Mouse (Mus musculus) MEL (cell line): ENCODE results near the gene Cry2. TPM values are rescaled to one million over a fixed set of nuclear protein-coding genes. Genes with fewer than 3 reads are reported as not detected.

Experiments used
- BHLHE40 ChIP-seq: IDR thresholded peaks from 2 replicates; pipeline ENCODE4 v1.6.1; 2012; ENCODE audit warnings: low read depth, mild to moderate bottlenecking, inconsistent platforms, low read length, improper control_type of control experiment, borderline replicate concordance
- CHD1 ChIP-seq: IDR thresholded peaks from 2 replicates; pipeline ENCODE4 v1.6.1; 2012; ENCODE audit warnings: low read depth, mild to moderate bottlenecking, inconsistent platforms, low read length, improper control_type of control experiment
- ELF1 ChIP-seq: IDR thresholded peaks from 2 replicates; pipeline ENCODE4 v1.6.1; 2014; ENCODE audit warnings: low read depth, mild to moderate bottlenecking, inconsistent platforms, low read length, improper control_type of control experiment, moderate library complexity
- ETS1 ChIP-seq: IDR thresholded peaks from 2 replicates; pipeline ENCODE4 v1.6.1; 2012; ENCODE audit warnings: low read depth, mild to moderate bottlenecking, inconsistent platforms, low read length, improper control_type of control experiment, moderate library complexity
- HCFC1 ChIP-seq: IDR thresholded peaks from 2 replicates; pipeline ENCODE4 v1.6.1; 2012; ENCODE audit warnings: low read depth, mild to moderate bottlenecking, inconsistent platforms, low read length, improper control_type of control experiment, moderate library complexity
- JUND ChIP-seq: IDR thresholded peaks from 2 replicates; pipeline ENCODE4 v1.6.1; 2011; ENCODE audit warnings: low read depth, mild to moderate bottlenecking, improper control_type of control experiment, low read length
- KAT2A ChIP-seq: conservative IDR thresholded peaks from 2 replicates; pipeline ENCODE4 v1.6.1; 2012; ENCODE audit warnings: low read depth, low read length, improper control_type of control experiment, inconsistent platforms
- MAFK ChIP-seq: IDR thresholded peaks from 2 replicates; pipeline ENCODE4 v1.6.1; 2011; ENCODE audit warnings: low read depth, mild to moderate bottlenecking, low read length, improper control_type of control experiment, borderline replicate concordance
- MAX ChIP-seq: IDR thresholded peaks from 2 replicates; pipeline ENCODE4 v1.6.1; 2011; ENCODE audit warnings: low read length, improper control_type of control experiment
- MEF2A ChIP-seq: IDR thresholded peaks from 2 replicates; pipeline ENCODE4 v1.6.1; 2014; ENCODE audit warnings: low read depth, mild to moderate bottlenecking, inconsistent platforms, low read length, improper control_type of control experiment; ENCODE audit not compliant: poor library complexity, insufficient replicate concordance, severe bottlenecking; ENCODE audit errors: extremely low read depth
- MYC ChIP-seq: IDR thresholded peaks from 2 replicates; pipeline ENCODE4 v1.6.1; 2011; ENCODE audit warnings: low read depth, mild to moderate bottlenecking, low read length, improper control_type of control experiment, moderate library complexity
- NELFE ChIP-seq: IDR thresholded peaks from 2 replicates; pipeline ENCODE4 v1.6.1; 2011; ENCODE audit warnings: low read depth, low read length, improper control_type of control experiment
- NRF1 ChIP-seq: IDR thresholded peaks from 2 replicates; pipeline ENCODE4 v1.6.1; 2014; ENCODE audit warnings: low read depth, mild to moderate bottlenecking, inconsistent platforms, low read length, improper control_type of control experiment, moderate library complexity; ENCODE audit not compliant: poor library complexity, insufficient read depth, severe bottlenecking
- POLR2A ChIP-seq, 2 experiments: IDR thresholded peaks; 2 replicates each; pipeline ENCODE4 v1.6.1; 2011 to 2012; ENCODE audit warnings: low read length in 2 of 2, mild to moderate bottlenecking in 2 of 2, control low read depth in 1 of 2, improper control_type of control experiment in 1 of 2, low read depth in 1 of 2, moderate library complexity in 1 of 2; ENCODE audit not compliant: control insufficient read depth in 1 of 2, insufficient read depth in 1 of 2, poor library complexity in 1 of 2
- POLR2AphosphoS5 ChIP-seq: IDR thresholded peaks from 2 replicates; pipeline ENCODE4 v1.6.1; 2012; ENCODE audit warnings: low read depth, borderline replicate concordance, mild to moderate bottlenecking, inconsistent platforms, low read length, moderate library complexity, mixed read lengths
- RCOR1 ChIP-seq: IDR thresholded peaks from 2 replicates; pipeline ENCODE4 v1.6.1; 2012; ENCODE audit warnings: low read depth, mild to moderate bottlenecking, inconsistent platforms, low read length, improper control_type of control experiment
- SIN3A ChIP-seq: IDR thresholded peaks from 2 replicates; pipeline ENCODE4 v1.6.1; 2012; ENCODE audit warnings: low read length, improper control_type of control experiment, inconsistent platforms
- TAL1 ChIP-seq: IDR thresholded peaks from 2 replicates; pipeline ENCODE4 v1.6.1; 2012; ENCODE audit warnings: mild to moderate bottlenecking, inconsistent platforms, low read length, moderate library complexity, mixed read lengths
- TCF12 ChIP-seq: IDR thresholded peaks from 2 replicates; pipeline ENCODE4 v1.6.1; 2014; ENCODE audit warnings: low read depth, mild to moderate bottlenecking, inconsistent platforms, low read length, improper control_type of control experiment, moderate library complexity
- USF2 ChIP-seq, 2 experiments: IDR thresholded peaks; 2 replicates each; pipeline ENCODE4 v1.6.1; 2011 to 2012; ENCODE audit warnings: improper control_type of control experiment in 2 of 2, low read length in 2 of 2, borderline replicate concordance in 1 of 2, inconsistent platforms in 1 of 2, low read depth in 1 of 2, mild to moderate bottlenecking in 1 of 2; ENCODE audit not compliant: insufficient read depth in 1 of 2
- ZC3H11A ChIP-seq: IDR thresholded peaks from 2 replicates; pipeline ENCODE4 v1.6.1; 2012; ENCODE audit warnings: low read depth, mild to moderate bottlenecking, inconsistent platforms, low read length, improper control_type of control experiment
- ZMIZ1 ChIP-seq: IDR thresholded peaks from 2 replicates; pipeline ENCODE4 v1.6.1; 2012; ENCODE audit warnings: low read depth, mild to moderate bottlenecking, inconsistent platforms, low read length, improper control_type of control experiment, moderate library complexity
- ZNF384 ChIP-seq: IDR thresholded peaks from 2 replicates; pipeline ENCODE4 v1.6.1; 2012; ENCODE audit warnings: low read depth, mild to moderate bottlenecking, inconsistent platforms, low read length, improper control_type of control experiment
- polyA plus RNA-seq, 2 experiments: library from polyadenylated mRNA; stranded (reverse) in 1 of 2; unstranded in 1 of 2; fragments of >175 nt in 1 of 2; fragments of >200 nt in 1 of 2; gene quantifications; 2 replicates each; pipeline versions ENCODE4 v1.2.1 to v1.2.4; 2012; ENCODE audit warnings: low replicate concordance in 2 of 2, low read depth in 1 of 2; ENCODE audit not compliant: insufficient read length in 2 of 2, insufficient read depth in 1 of 2, missing spikeins in 1 of 2
- total RNA-seq: library from RNA; depleted of rRNA; stranded (reverse); fragments of 300-350 nt; gene quantifications from 2 replicates; pipeline ENCODE4 v1.2.3, GENCODE M21; 2012

Cry2 gene
- total and polyA plus RNA-seq, 3 experiments: 13.3 to 36.2 TPM; not detected in 1

- TF ChIP-seq SIN3A (peak; percentile 84), HCFC1 (peak; percentile 51; the same call in 1 of the 2 replicates), ETS1 (peak; percentile 75), KAT2A (no peak), CHD1 (no peak), MAFK (no peak), POLR2AphosphoS5 (no peak), ZNF384 (no peak; the same call in 1 of the 2 replicates), USF2 (IDR thresholded peaks at IDR 0.05; ENCODE audit: borderline replicate concordance in 1 of 2, insufficient read depth in 1 of 2, low read depth in 1 of 2, low read length in 2 of 2) (no peak), NELFE (no peak; the same call in 1 of the 2 replicates), ZMIZ1 (no peak), RCOR1 (peak; percentile 46), MEF2A (no peak), POLR2A (IDR thresholded peaks at IDR 0.05; ENCODE audit: control insufficient read depth in 1 of 2, insufficient read depth in 1 of 2, low read depth in 1 of 2, low read length in 2 of 2, poor library complexity in 1 of 2) (peak in 1 of 2 experiments; percentile 24; a peak in 1 of 4 replicates), JUND (no peak), TAL1 (no peak), NRF1 (peak; percentile 70), TCF12 (peak; percentile 45; the same call in 1 of the 2 replicates), BHLHE40 (0 out of 2 replicates have a peak, but pooled peaks have one; percentile 15), ZC3H11A (no peak), MAX (0 out of 2 replicates have a peak, but pooled peaks have one; percentile 36), ELF1 (no peak), MYC (no peak)
These were observed 2.9 kb downstream of the Cry2 start (continued) for GRCm38 (mm10) chr2:92430723-92431541.
